Mouse (Mus musculus) heart, postnatal 0 days (tissue): Measurements from ENCODE around the gene Erbb4.

Source experiments
- CTCF ChIP-seq: IDR thresholded peaks from 2 replicates; pipeline ENCODE4 v1.5.1; 2016; ENCODE audit warnings: antibody characterized with exemption, control low read depth, low read depth
- EP300 ChIP-seq: IDR thresholded peaks from 2 replicates; pipeline ENCODE4 v1.6.1; 2016; ENCODE audit warnings: antibody characterized with exemption, low read depth

DNA sequence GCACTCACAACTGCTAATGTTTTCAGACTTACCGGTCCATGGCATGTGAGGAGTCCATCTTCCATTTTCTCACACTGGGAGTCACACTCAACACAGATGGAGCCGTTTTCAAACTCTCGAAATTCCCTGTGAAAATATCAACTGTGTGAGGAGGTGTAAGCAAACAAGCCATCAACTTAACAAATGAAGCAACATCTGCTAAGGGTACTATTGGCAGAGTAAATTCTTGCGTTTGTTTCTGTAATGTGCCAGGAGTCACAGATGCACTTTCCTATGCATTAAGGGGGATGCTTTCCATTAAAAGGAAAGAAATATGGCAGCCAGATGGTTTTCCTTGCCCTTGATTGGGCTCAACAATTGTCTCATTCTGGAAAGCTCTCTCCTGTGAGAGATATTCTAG lies 802.0 kb downstream of the Erbb4 start:
- TF ChIP-seq EP300: no peak
- TF ChIP-seq CTCF: no peak
